Mouse (Mus musculus) kidney, postnatal 0 days (tissue): Measurements from ENCODE around the gene Olfr314. TPM values are rescaled to one million over a fixed set of nuclear protein-coding genes. Genes with fewer than 3 reads are reported as not detected.
"Not testable (repeated sequence)": the region's sequence is repeated elsewhere in the genome, so short reads cannot be mapped to it uniquely, and the experiment has no call there.

ENCODE experiments used
- ATAC-seq: fragments of 200-750 bp; cut with Nextera tagmentation; replicated peaks from 2 replicates; pipeline ENCODE4 v1.8.0; 2017; ENCODE audit warnings: low read depth, moderate number of reproducible peaks, moderate TSS enrichment, moderate library complexity; ENCODE audit not compliant: low FRiP score
- DNase-seq: peaks from one replicate; pipeline ENCODE4 v3.0.0-alpha.2; 2016; ENCODE audit warnings: low spot score
- H3K27ac ChIP-seq: fragments of 300-500 bp; sonication (generic); 2 replicates; pipeline ENCODE4 v1.5.1; 2014; ENCODE audit warnings: mild to moderate bottlenecking
- H3K27me3 ChIP-seq: fragments of 300-500 bp; sonication (generic); 2 replicates; pipeline ENCODE4 v1.6.1; 2014; ENCODE audit warnings: low read length, mixed read lengths; ENCODE audit not compliant: insufficient read depth
- H3K36me3 ChIP-seq: fragments of 300-500 bp; sonication (generic); 2 replicates; pipeline ENCODE4 v1.6.1; 2014; ENCODE audit warnings: low read length, mixed read lengths; ENCODE audit not compliant: insufficient read depth
- H3K4me1 ChIP-seq: fragments of 300-500 bp; sonication (generic); replicated peaks from 2 replicates; pipeline ENCODE4 v1.6.1; 2014; ENCODE audit warnings: antibody characterized with exemption, low read length, mixed read lengths; ENCODE audit not compliant: insufficient read depth
- H3K4me2 ChIP-seq: fragments of 300-500 bp; sonication (generic); 2 replicates; pipeline ENCODE4 v1.6.1; 2014; ENCODE audit warnings: mild to moderate bottlenecking, low read length, moderate library complexity, mixed read lengths
- H3K4me3 ChIP-seq: fragments of 300-500 bp; sonication (generic); replicated peaks from 2 replicates; pipeline ENCODE4 v1.5.1; 2014; ENCODE audit warnings: low read depth, low read length
- H3K9ac ChIP-seq: fragments of 300-500 bp; sonication (generic); 2 replicates; pipeline ENCODE4 v1.6.1; 2014; ENCODE audit warnings: low read depth, low read length
- H3K9me3 ChIP-seq: fragments of 300-500 bp; sonication (generic); replicated peaks from 2 replicates; pipeline ENCODE4 v1.6.1; 2016; ENCODE audit warnings: low read length, inconsistent platforms, mixed read lengths
- CTCF ChIP-seq: IDR thresholded peaks from 2 replicates; pipeline ENCODE4 v1.5.1; 2016; ENCODE audit warnings: antibody characterized with exemption, low read depth, mild to moderate bottlenecking, moderate library complexity
- WGBS: fragments of 180-500 bp; shearing (Covaris S2); extraction: QIAGEN DNeasy Blood & Tissue Kit; methylation state at CpG from one replicate; pipeline ENCODE4 v1.1.7; 2014; 5-methylcytosine and 5-hydroxymethylcytosine counted together
- polyA plus RNA-seq: library from polyadenylated mRNA; unstranded; fragments of >200 nt; fragmentation: Nextera tagmentation; extraction: Ambion mirVana; gene quantifications from 2 replicates; pipeline ENCODE4 v1.2.1, GENCODE M21; 2015

The Olfr314 gene
- polyA plus RNA-seq, 1 experiment from 2014 or later: not detected

- no peaks in the 10 kb centered on the region for H3K4me1 ChIP-seq
- H3K27ac ChIP-seq: no peak overlapping the region
- no peak for TF ChIP-seq CTCF
- no peak overlapping the region for H3K4me3 ChIP-seq
- WGBS: 76% methylated on average over 5 of the region's 5 CpGs
- no peaks in the 10 kb centered on the region for H3K27me3 ChIP-seq
- H3K9me3 ChIP-seq: no peaks in the 10 kb centered on the region
- no peak overlapping the region for H3K4me2 ChIP-seq
- H3K36me3 ChIP-seq: no peaks in the 10 kb centered on the region
- DNase-seq (no peak), ATAC-seq (no peak)
- H3K9ac ChIP-seq: no peak overlapping the region
These were observed 17.0 kb downstream of the Olfr314 start for GRCm38 (mm10) chr11:58799747-58800146.

GRCm38 (mm10) chr11:58801558-58802228 lies 18.9 kb downstream of the Olfr314 start, which contains the start of gene Fam183b:
Gene Fam183b (minus strand): TSS chr11:58801960.
- Histone ChIP-seq H3K9ac (no peak within 1 kb of the TSS), H3K4me3 (no peak within 1 kb of the TSS), H3K9me3 (no peaks in the 10 kb centered on the region), H3K4me2 (no peak within 1 kb of the TSS), H3K4me1 (no peaks in the 10 kb centered on the region), H3K27ac (no peak within 1 kb of the TSS), H3K27me3 (no peaks in the 10 kb centered on the region), H3K36me3 (no peaks in the 10 kb centered on the region)
- no peak for ATAC-seq
- no peak for TF ChIP-seq CTCF
- WGBS: 35% methylated on average over 14 of the region's 14 CpGs
- DNase-seq: peak; percentile 5

- Histone ChIP-seq H3K36me3 (no peaks in the 10 kb centered on the region), H3K4me2 (no peak overlapping the region), H3K9ac (no peak overlapping the region), H3K9me3 (no peaks in the 10 kb centered on the region), H3K27me3 (no peaks in the 10 kb centered on the region), H3K4me1 (no peaks in the 10 kb centered on the region), H3K4me3 (no peak overlapping the region), H3K27ac (no peak overlapping the region)
- TF ChIP-seq CTCF: no peak
- ATAC-seq (no peak), DNase-seq (no peak)
- WGBS: 60% methylated on average over 4 of the region's 4 CpGs
These were observed 21.1 kb downstream of the Olfr314 start for GRCm38 (mm10) chr11:58803871-58804270.

- Histone ChIP-seq H3K36me3 (no peaks in the 10 kb centered on the region), H3K9me3 (no peaks in the 10 kb centered on the region), H3K27me3 (no peaks in the 10 kb centered on the region), H3K4me3 (no peak overlapping the region), H3K4me2 (no peak overlapping the region), H3K27ac (no peak overlapping the region), H3K9ac (no peak overlapping the region), H3K4me1 (no peaks in the 10 kb centered on the region)
- WGBS: 51% methylated on average over 2 of the region's 2 CpGs
- ATAC-seq (no peak), DNase-seq (no peak)
- no peak for TF ChIP-seq CTCF
These were observed 21.6 kb downstream of the Olfr314 start for GRCm38 (mm10) chr11:58804393-58804792.

GRCm38 (mm10) chr11:58812001-58812400 lies 29.2 kb downstream of the Olfr314 start:
- Histone ChIP-seq H3K9ac (no peak overlapping the region), H3K36me3 (no peaks in the 10 kb centered on the region), H3K9me3 (no peaks in the 10 kb centered on the region), H3K27me3 (no peaks in the 10 kb centered on the region), H3K27ac (no peak overlapping the region), H3K4me2 (no peak overlapping the region), H3K4me3 (no peak overlapping the region), H3K4me1 (no peaks in the 10 kb centered on the region)
- WGBS: 0% methylated on average over 1 of the region's 1 CpGs
- DNase-seq (no peak), ATAC-seq (no peak)
- peak; percentile 38 for TF ChIP-seq CTCF

GRCm38 (mm10) chr11:58814700-58815099 lies 31.9 kb downstream of the Olfr314 start, which contains the start of gene Olfr313:
Gene Olfr313 (plus strand): TSS chr11:58815000.
- H3K9ac ChIP-seq, H3K27me3 ChIP-seq, H3K4me1 ChIP-seq, H3K36me3 ChIP-seq, H3K4me2 ChIP-seq, H3K27ac ChIP-seq, ATAC-seq, H3K4me3 ChIP-seq, DNase-seq, H3K9me3 ChIP-seq: not testable (repeated sequence)
- 60% methylated on average over 1 of the region's 1 CpGs for WGBS

- ATAC-seq: no peak
- TF ChIP-seq CTCF: no peak
- 71% methylated on average over 1 of the region's 1 CpGs for WGBS
These were observed 32.9 kb downstream of the Olfr314 start for GRCm38 (mm10) chr11:58815676-58816075.

GRCm38 (mm10) chr11:58828937-58829336 lies 46.2 kb downstream of the Olfr314 start, which contains the start of gene Olfr312:
Gene Olfr312 (plus strand): TSS chr11:58829237.
- not testable (repeated sequence) for H3K4me2 ChIP-seq, ATAC-seq, DNase-seq, H3K4me1 ChIP-seq, H3K4me3 ChIP-seq, H3K36me3 ChIP-seq, H3K27me3 ChIP-seq, H3K27ac ChIP-seq, H3K9ac ChIP-seq, H3K9me3 ChIP-seq

More at GRCm38 (mm10) chr11:58815676-58816075, 32.9 kb downstream of the Olfr314 start:
- Histone ChIP-seq H3K27me3 (no peaks in the 10 kb centered on the region), H3K4me2 (no peak overlapping the region), H3K36me3 (no peaks in the 10 kb centered on the region), H3K4me3 (no peak overlapping the region), H3K27ac (no peak overlapping the region), H3K4me1 (no peaks in the 10 kb centered on the region), H3K9ac (no peak overlapping the region), H3K9me3 (no peaks in the 10 kb centered on the region)
- no peak for DNase-seq
